Mouse (Mus musculus): ENCODE results near the gene Lamtor2. TPM values are rescaled to one million over a fixed set of nuclear protein-coding genes. Genes with fewer than 3 reads are reported as not detected.

The Lamtor2 gene
- polyA plus RNA-seq, 1 experiment from 2014 or later, result 201 TPM

GRCm38 (mm10) chr3:88566116-88566515, 13.2 kb upstream of the Lamtor2 start:
- H3K27ac ChIP-seq (replicated peaks), result no peak overlapping the region
- H3K4me1 ChIP-seq (replicated peaks), result no peaks in the 10 kb centered on the region
- ATAC-seq (ENCODE audit: low FRiP score, low read depth), result no peak
- no peak overlapping the region for H3K4me3 ChIP-seq
- H3K36me3 ChIP-seq, result peaks cover 77% of the 10 kb centered on the region
- no peaks in the 10 kb centered on the region for H3K27me3 ChIP-seq
- WGBS, result 91% methylated on average over 3 of the region's 3 CpGs
- no peaks in the 10 kb centered on the region for H3K9me3 ChIP-seq
- no peak overlapping the region for H3K4me2 ChIP-seq
- no peak overlapping the region for H3K9ac ChIP-seq

GRCm38 (mm10) chr3:88563966-88564365, 11.1 kb upstream of the Lamtor2 start:
- Histone ChIP-seq H3K4me2 (no peak overlapping the region), H3K4me1 (replicated peaks) (no peaks in the 10 kb centered on the region), H3K27me3 (no peaks in the 10 kb centered on the region), H3K36me3 (peaks cover 88% of the 10 kb centered on the region), H3K9me3 (no peaks in the 10 kb centered on the region), H3K27ac (replicated peaks) (no peak overlapping the region), H3K4me3 (no peak overlapping the region), H3K9ac (no peak overlapping the region)
- no peak for ATAC-seq (ENCODE audit: low FRiP score, low read depth)
- WGBS, result 79% methylated on average over 7 of the region's 7 CpGs

GRCm38 (mm10) chr3:88563442-88563841, 10.6 kb upstream of the Lamtor2 start:
- no peaks in the 10 kb centered on the region for H3K27me3 ChIP-seq
- H3K4me1 ChIP-seq (replicated peaks), result no peaks in the 10 kb centered on the region
- no peak for ATAC-seq (ENCODE audit: low FRiP score, low read depth)
- no peaks in the 10 kb centered on the region for H3K9me3 ChIP-seq
- H3K36me3 ChIP-seq, result peaks cover 84% of the 10 kb centered on the region
- H3K9ac ChIP-seq, result no peak overlapping the region
- H3K27ac ChIP-seq (replicated peaks), result no peak overlapping the region
- H3K4me3 ChIP-seq, result no peak overlapping the region
- no peak overlapping the region for H3K4me2 ChIP-seq
- 45% methylated on average over 4 of the region's 4 CpGs for WGBS

- Histone ChIP-seq H3K27me3 (no peaks in the 10 kb centered on the region), H3K9me3 (no peaks in the 10 kb centered on the region), H3K36me3 (peaks cover 84% of the 10 kb centered on the region), H3K4me2 (no peak overlapping the region), H3K9ac (no peak overlapping the region), H3K27ac (replicated peaks) (no peak overlapping the region), H3K4me3 (no peak overlapping the region), H3K4me1 (replicated peaks) (no peaks in the 10 kb centered on the region)
- ATAC-seq (ENCODE audit: low FRiP score, low read depth), result no peak
- WGBS, result 51% methylated on average over 4 of the region's 4 CpGs
These were observed 9.1 kb upstream of the Lamtor2 start for GRCm38 (mm10) chr3:88561989-88562388.

- H3K27me3 ChIP-seq, result no peaks in the 10 kb centered on the region
- no peak overlapping the region for H3K4me3 ChIP-seq
- 93% methylated on average over 9 of the region's 9 CpGs for WGBS
- H3K4me1 ChIP-seq (replicated peaks), result peaks cover 12% of the 10 kb centered on the region
- H3K27ac ChIP-seq (replicated peaks), result no peak overlapping the region
- H3K9ac ChIP-seq, result no peak overlapping the region
- no peaks in the 10 kb centered on the region for H3K9me3 ChIP-seq
- H3K36me3 ChIP-seq, result peaks cover 77% of the 10 kb centered on the region
- H3K4me2 ChIP-seq, result no peak overlapping the region
- ATAC-seq (ENCODE audit: low FRiP score, low read depth), result no peak
These were observed 6.7 kb upstream of the Lamtor2 start for GRCm38 (mm10) chr3:88559596-88559995.

GRCm38 (mm10) chr3:88556616-88557015, 3.7 kb upstream of the Lamtor2 start:
- no peak overlapping the region for H3K9ac ChIP-seq
- ATAC-seq (ENCODE audit: low FRiP score, low read depth), result no peak
- WGBS, result 95% methylated on average over 8 of the region's 8 CpGs
- peaks cover 24% of the 10 kb centered on the region for H3K4me1 ChIP-seq (replicated peaks)
- no peaks in the 10 kb centered on the region for H3K27me3 ChIP-seq
- H3K27ac ChIP-seq (replicated peaks), result no peak overlapping the region
- no peaks in the 10 kb centered on the region for H3K9me3 ChIP-seq
- H3K36me3 ChIP-seq, result peaks cover 55% of the 10 kb centered on the region
- no peak overlapping the region for H3K4me3 ChIP-seq
- no peak overlapping the region for H3K4me2 ChIP-seq

GRCm38 (mm10) chr3:88555731-88556130, 2.9 kb upstream of the Lamtor2 start:
- H3K27me3 ChIP-seq, result no peaks in the 10 kb centered on the region
- H3K4me1 ChIP-seq (replicated peaks), result peaks cover 29% of the 10 kb centered on the region
- peak overlapping the region; percentile 4; the same call in 1 of the 2 replicates for H3K9ac ChIP-seq
- H3K9me3 ChIP-seq, result no peaks in the 10 kb centered on the region
- peaks cover 46% of the 10 kb centered on the region for H3K36me3 ChIP-seq
- H3K4me2 ChIP-seq, result no peak overlapping the region
- 99% methylated on average over 6 of the region's 6 CpGs for WGBS
- no peak for ATAC-seq (ENCODE audit: low FRiP score, low read depth)
- no peak overlapping the region for H3K4me3 ChIP-seq
- H3K27ac ChIP-seq (replicated peaks), result no peak overlapping the region

GRCm38 (mm10) chr3:88555069-88555605, 2.3 kb upstream of the Lamtor2 start:
- H3K4me1 ChIP-seq (replicated peaks), result peaks cover 29% of the 10 kb centered on the region
- H3K4me2 ChIP-seq, result peak overlapping the region; percentile 80
- peak overlapping the region; percentile 4; the same call in 1 of the 2 replicates for H3K9ac ChIP-seq
- no peaks in the 10 kb centered on the region for H3K27me3 ChIP-seq
- ATAC-seq (ENCODE audit: low FRiP score, low read depth), result no peak
- peaks cover 41% of the 10 kb centered on the region for H3K36me3 ChIP-seq
- H3K9me3 ChIP-seq, result no peaks in the 10 kb centered on the region
- 89% methylated on average over 5 of the region's 5 CpGs for WGBS
- H3K4me3 ChIP-seq, result peak overlapping the region; percentile 91
- H3K27ac ChIP-seq (replicated peaks), result no peak overlapping the region

- Histone ChIP-seq H3K27me3 (no peaks in the 10 kb centered on the region), H3K4me3 (peak overlapping the region; percentile 91), H3K4me2 (peak overlapping the region; percentile 80), H3K36me3 (peaks cover 30% of the 10 kb centered on the region), H3K27ac (replicated peaks) (peak overlapping the region; percentile 88), H3K9me3 (no peaks in the 10 kb centered on the region), H3K4me1 (replicated peaks) (peaks cover 29% of the 10 kb centered on the region), H3K9ac (peak overlapping the region; percentile 79)
- WGBS, result under 1% methylated on average over 40 of the region's 41 CpGs
- ATAC-seq (ENCODE audit: low FRiP score, low read depth), result peak; percentile 49
These were observed 1.2 kb upstream of the Lamtor2 start for GRCm38 (mm10) chr3:88553880-88554586.

- H3K9me3 ChIP-seq, result no peaks in the 10 kb centered on the region
- H3K36me3 ChIP-seq, result peaks cover 28% of the 10 kb centered on the region
- WGBS, result 0% methylated on average over 26 of the region's 37 CpGs
- peak within 1 kb of the TSS; percentile 88 for H3K27ac ChIP-seq (replicated peaks)
- peak; percentile 82 for ATAC-seq (ENCODE audit: low FRiP score, low read depth)
- H3K27me3 ChIP-seq, result no peaks in the 10 kb centered on the region
- H3K4me1 ChIP-seq (replicated peaks), result peaks cover 29% of the 10 kb centered on the region
- H3K4me3 ChIP-seq, result peak within 1 kb of the TSS; percentile 91
- H3K4me2 ChIP-seq, result peak within 1 kb of the TSS; percentile 80
- H3K9ac ChIP-seq, result peak within 1 kb of the TSS; percentile 79
These were observed 628 bp upstream of the Lamtor2 start, which contains the start of gene Ubqln4 for GRCm38 (mm10) chr3:88553525-88553879. TSS of gene Ubqln4 (plus strand) at chr3:88553758.

GRCm38 (mm10) chr3:88552082-88552645, 710 bp downstream of the Lamtor2 start:
- Histone ChIP-seq H3K36me3 (peaks cover 16% of the 10 kb centered on the region), H3K4me2 (peak overlapping the region; percentile 80), H3K4me1 (replicated peaks) (peaks cover 29% of the 10 kb centered on the region), H3K27me3 (no peaks in the 10 kb centered on the region), H3K9me3 (no peaks in the 10 kb centered on the region), H3K9ac (peak overlapping the region; percentile 79), H3K4me3 (peak overlapping the region; percentile 91), H3K27ac (replicated peaks) (peak overlapping the region; percentile 88)
- 28% methylated on average over 16 of the region's 16 CpGs for WGBS
- no peak for ATAC-seq (ENCODE audit: low FRiP score, low read depth)

- peak overlapping the region; percentile 91; the same call in 1 of the 2 replicates for H3K4me3 ChIP-seq
- H3K27me3 ChIP-seq, result no peaks in the 10 kb centered on the region
- WGBS, result 87% methylated on average over 4 of the region's 4 CpGs
- no peaks in the 10 kb centered on the region for H3K9me3 ChIP-seq
- no peak for ATAC-seq (ENCODE audit: low FRiP score, low read depth)
- no peak overlapping the region for H3K9ac ChIP-seq
- H3K4me2 ChIP-seq, result peak overlapping the region; percentile 80
- peaks cover 10% of the 10 kb centered on the region for H3K36me3 ChIP-seq
- peaks cover 29% of the 10 kb centered on the region for H3K4me1 ChIP-seq (replicated peaks)
- H3K27ac ChIP-seq (replicated peaks), result no peak overlapping the region
These were observed 1.3 kb downstream of the Lamtor2 start for GRCm38 (mm10) chr3:88551586-88551985.

All from hindbrain, embryonic 15.5 days (tissue).